Mouse (Mus musculus) kidney, postnatal 0 days (tissue): ENCODE measurements around the gene Ablim2. TPM values are rescaled to one million over a fixed set of nuclear protein-coding genes. Genes with fewer than 3 reads are reported as not detected.

Experiments used
- ATAC-seq: fragments of 200-750 bp; cut with Nextera tagmentation; replicated peaks from 2 replicates; pipeline ENCODE4 v1.8.0; 2017; ENCODE audit warnings: low read depth, moderate number of reproducible peaks, moderate TSS enrichment, moderate library complexity; ENCODE audit not compliant: low FRiP score
- DNase-seq: peaks from one replicate; pipeline ENCODE4 v3.0.0-alpha.2; 2016; ENCODE audit warnings: low spot score
- H3K27ac ChIP-seq: fragments of 300-500 bp; sonication (generic); 2 replicates; pipeline ENCODE4 v1.5.1; 2014; ENCODE audit warnings: mild to moderate bottlenecking
- H3K27me3 ChIP-seq: fragments of 300-500 bp; sonication (generic); 2 replicates; pipeline ENCODE4 v1.6.1; 2014; ENCODE audit warnings: low read length, mixed read lengths; ENCODE audit not compliant: insufficient read depth
- H3K36me3 ChIP-seq: fragments of 300-500 bp; sonication (generic); 2 replicates; pipeline ENCODE4 v1.6.1; 2014; ENCODE audit warnings: low read length, mixed read lengths; ENCODE audit not compliant: insufficient read depth
- H3K4me1 ChIP-seq: fragments of 300-500 bp; sonication (generic); replicated peaks from 2 replicates; pipeline ENCODE4 v1.6.1; 2014; ENCODE audit warnings: antibody characterized with exemption, low read length, mixed read lengths; ENCODE audit not compliant: insufficient read depth
- H3K4me2 ChIP-seq: fragments of 300-500 bp; sonication (generic); 2 replicates; pipeline ENCODE4 v1.6.1; 2014; ENCODE audit warnings: mild to moderate bottlenecking, low read length, moderate library complexity, mixed read lengths
- H3K4me3 ChIP-seq: fragments of 300-500 bp; sonication (generic); replicated peaks from 2 replicates; pipeline ENCODE4 v1.5.1; 2014; ENCODE audit warnings: low read depth, low read length
- H3K9ac ChIP-seq: fragments of 300-500 bp; sonication (generic); 2 replicates; pipeline ENCODE4 v1.6.1; 2014; ENCODE audit warnings: low read depth, low read length
- H3K9me3 ChIP-seq: fragments of 300-500 bp; sonication (generic); replicated peaks from 2 replicates; pipeline ENCODE4 v1.6.1; 2016; ENCODE audit warnings: low read length, inconsistent platforms, mixed read lengths
- CTCF ChIP-seq: IDR thresholded peaks from 2 replicates; pipeline ENCODE4 v1.5.1; 2016; ENCODE audit warnings: antibody characterized with exemption, low read depth, mild to moderate bottlenecking, moderate library complexity
- WGBS: fragments of 180-500 bp; shearing (Covaris S2); extraction: QIAGEN DNeasy Blood & Tissue Kit; methylation state at CpG from one replicate; pipeline ENCODE4 v1.1.7; 2014; 5-methylcytosine and 5-hydroxymethylcytosine counted together
- polyA plus RNA-seq: library from polyadenylated mRNA; unstranded; fragments of >200 nt; fragmentation: Nextera tagmentation; extraction: Ambion mirVana; gene quantifications from 2 replicates; pipeline ENCODE4 v1.2.1, GENCODE M21; 2015

The Ablim2 gene
- polyA plus RNA-seq, 1 experiment from 2014 or later, result 3.9 TPM

DNA sequence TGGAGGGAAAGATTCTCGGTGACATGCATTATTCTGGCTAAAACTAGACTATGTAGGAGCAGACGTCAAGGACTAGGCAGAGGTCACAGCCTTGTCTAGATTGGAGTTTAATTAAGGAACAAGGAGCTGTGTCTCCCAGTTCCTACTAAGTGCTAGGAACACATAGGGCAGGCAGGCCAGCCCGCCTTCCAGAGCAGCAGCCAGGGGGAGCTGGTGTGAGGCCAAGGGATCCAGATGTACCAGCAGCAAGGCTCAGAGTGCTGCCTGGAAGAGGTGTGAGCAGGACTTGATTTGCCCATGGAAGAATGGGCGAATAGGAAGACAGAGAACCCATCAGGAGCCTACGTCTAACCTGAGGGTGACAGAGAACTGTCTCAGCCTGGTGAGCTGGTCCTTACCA, 68.8 kb downstream of the Ablim2 start:
- Histone ChIP-seq H3K9me3 (no peaks in the 10 kb centered on the region), H3K4me3 (no peak overlapping the region), H3K9ac (no peak overlapping the region), H3K4me2 (no peak overlapping the region), H3K27me3 (no peaks in the 10 kb centered on the region), H3K27ac (no peak overlapping the region), H3K36me3 (no peaks in the 10 kb centered on the region), H3K4me1 (no peaks in the 10 kb centered on the region)
- no peak for ATAC-seq
- no peak for DNase-seq
- TF ChIP-seq CTCF, result no peak; the same call in 1 of the 2 replicates
- WGBS, result 63% methylated on average over 5 of the region's 5 CpGs

DNA sequence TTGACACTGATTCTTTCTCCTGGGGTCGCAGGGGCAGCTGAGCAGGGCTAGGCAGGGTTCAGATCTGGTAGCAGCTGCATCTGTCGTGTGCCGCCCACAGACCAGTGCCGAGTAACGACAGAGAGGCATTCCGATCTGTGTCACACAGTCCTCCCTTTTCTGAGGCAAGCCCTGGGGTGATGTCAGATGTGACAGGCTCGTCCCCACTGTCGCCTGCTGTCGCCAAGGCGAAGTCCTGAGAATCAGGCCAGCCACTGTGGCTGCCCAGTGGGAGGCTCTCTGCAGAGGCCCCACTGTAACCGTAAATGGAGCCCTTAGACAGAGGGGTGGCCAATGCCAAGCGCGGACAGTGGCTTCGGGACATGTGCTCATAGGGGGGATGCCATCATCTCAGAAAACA, 69.4 kb downstream of the Ablim2 start:
- ATAC-seq (no peak), DNase-seq (no peak)
- Histone ChIP-seq H3K36me3 (no peaks in the 10 kb centered on the region), H3K4me3 (no peak overlapping the region), H3K9ac (no peak overlapping the region), H3K9me3 (no peaks in the 10 kb centered on the region), H3K4me2 (no peak overlapping the region), H3K27me3 (no peaks in the 10 kb centered on the region), H3K4me1 (no peaks in the 10 kb centered on the region), H3K27ac (no peak overlapping the region)
- 56% methylated on average over 14 of the region's 14 CpGs for WGBS
- TF ChIP-seq CTCF, result no peak

GRCm38 (mm10) chr5:35827856-35828255, 70.2 kb downstream of the Ablim2 start:
- no peaks in the 10 kb centered on the region for H3K4me1 ChIP-seq
- H3K9me3 ChIP-seq, result no peaks in the 10 kb centered on the region
- no peaks in the 10 kb centered on the region for H3K36me3 ChIP-seq
- no peak overlapping the region for H3K27ac ChIP-seq
- ATAC-seq, result no peak
- no peak for DNase-seq
- WGBS, result 83% methylated on average over 5 of the region's 5 CpGs
- H3K27me3 ChIP-seq, result no peaks in the 10 kb centered on the region
- no peak overlapping the region for H3K4me2 ChIP-seq
- no peak overlapping the region for H3K9ac ChIP-seq
- TF ChIP-seq CTCF, result no peak
- H3K4me3 ChIP-seq, result no peak overlapping the region

- 91% methylated on average over 3 of the region's 3 CpGs for WGBS
- no peaks in the 10 kb centered on the region for H3K9me3 ChIP-seq
- no peaks in the 10 kb centered on the region for H3K36me3 ChIP-seq
- H3K27me3 ChIP-seq, result no peaks in the 10 kb centered on the region
- no peak for TF ChIP-seq CTCF
- H3K9ac ChIP-seq, result no peak overlapping the region
- H3K27ac ChIP-seq, result no peak overlapping the region
- ATAC-seq, result no peak
- DNase-seq, result no peak
- H3K4me3 ChIP-seq, result no peak overlapping the region
- no peaks in the 10 kb centered on the region for H3K4me1 ChIP-seq
- H3K4me2 ChIP-seq, result no peak overlapping the region
Observed at GRCm38 (mm10) chr5:35830101-35830500, 72.4 kb downstream of the Ablim2 start.

DNA sequence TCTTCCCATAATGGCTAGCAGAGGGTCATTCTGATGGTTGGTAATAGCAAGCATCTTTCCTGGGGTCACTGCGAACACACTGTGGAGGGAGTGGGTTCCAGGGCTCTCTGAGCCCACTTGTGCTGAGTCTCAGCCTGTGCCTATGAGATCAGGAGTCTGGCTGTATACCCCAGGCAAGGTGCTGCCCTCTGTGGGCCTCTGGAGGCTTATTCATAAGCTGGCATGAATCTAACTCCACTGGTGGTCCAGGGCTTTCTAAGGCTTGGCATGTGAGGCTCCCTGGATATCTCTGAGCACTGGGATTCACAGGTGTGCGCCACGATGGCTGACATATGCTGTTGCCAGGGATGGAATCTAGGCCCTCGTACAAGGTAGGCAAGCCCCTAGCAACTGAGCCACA, 76.2 kb downstream of the Ablim2 start:
- Histone ChIP-seq H3K9me3 (no peaks in the 10 kb centered on the region), H3K4me1 (no peaks in the 10 kb centered on the region), H3K4me2 (no peak overlapping the region), H3K36me3 (no peaks in the 10 kb centered on the region), H3K27me3 (no peaks in the 10 kb centered on the region), H3K27ac (no peak overlapping the region), H3K4me3 (no peak overlapping the region), H3K9ac (no peak overlapping the region)
- WGBS, result 79% methylated on average over 4 of the region's 4 CpGs
- TF ChIP-seq CTCF, result peak; percentile 26; the same call in 1 of the 2 replicates
- ATAC-seq (no peak), DNase-seq (no peak)

- Histone ChIP-seq H3K27me3 (no peaks in the 10 kb centered on the region), H3K27ac (no peak overlapping the region), H3K9ac (no peak overlapping the region), H3K9me3 (no peaks in the 10 kb centered on the region), H3K4me2 (no peak overlapping the region), H3K36me3 (no peaks in the 10 kb centered on the region), H3K4me1 (no peaks in the 10 kb centered on the region), H3K4me3 (no peak overlapping the region)
- TF ChIP-seq CTCF, result no peak
- 88% methylated on average over 15 of the region's 15 CpGs for WGBS
- ATAC-seq, result no peak
- no peak for DNase-seq
Observed at GRCm38 (mm10) chr5:35836992-35837391, 79.3 kb downstream of the Ablim2 start.

DNA sequence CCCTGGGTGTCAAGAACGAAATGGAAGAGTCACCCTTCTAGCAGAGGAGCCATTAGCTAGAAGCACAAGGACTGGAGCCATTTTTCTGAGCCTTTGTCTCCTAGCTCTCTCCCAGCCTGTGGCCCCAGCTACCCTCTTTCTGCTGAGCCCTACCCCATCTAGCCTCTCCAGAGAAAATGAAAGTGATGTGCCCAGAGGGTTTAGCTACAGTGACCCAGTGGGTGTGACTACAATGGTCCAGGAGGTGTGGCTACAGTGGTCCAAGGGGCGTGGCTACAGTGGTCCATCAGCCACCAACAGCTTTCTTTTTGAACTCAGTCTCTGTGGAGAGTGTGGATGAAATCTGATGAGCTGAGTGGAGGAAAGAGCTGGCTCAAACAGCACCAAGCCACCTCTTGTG, 81.6 kb downstream of the Ablim2 start:
- Histone ChIP-seq H3K4me3 (no peak overlapping the region), H3K9ac (no peak overlapping the region), H3K27me3 (no peaks in the 10 kb centered on the region), H3K4me2 (no peak overlapping the region), H3K9me3 (no peaks in the 10 kb centered on the region), H3K4me1 (no peaks in the 10 kb centered on the region), H3K36me3 (no peaks in the 10 kb centered on the region), H3K27ac (no peak overlapping the region)
- DNase-seq, result peak; percentile 18
- ATAC-seq, result 0 out of 2 replicates have a peak, but pooled peaks have one; percentile 37
- WGBS, result 51% methylated on average over 2 of the region's 2 CpGs
- TF ChIP-seq CTCF, result no peak
